Mouse (Mus musculus): ENCODE data around the gene Olfr1500. TPM values are rescaled to one million over a fixed set of nuclear protein-coding genes. Genes with fewer than 3 reads are reported as not detected.

Olfr1500 gene
- polyA plus RNA-seq, 1 experiment from 2014 or later, result not detected

DNA sequence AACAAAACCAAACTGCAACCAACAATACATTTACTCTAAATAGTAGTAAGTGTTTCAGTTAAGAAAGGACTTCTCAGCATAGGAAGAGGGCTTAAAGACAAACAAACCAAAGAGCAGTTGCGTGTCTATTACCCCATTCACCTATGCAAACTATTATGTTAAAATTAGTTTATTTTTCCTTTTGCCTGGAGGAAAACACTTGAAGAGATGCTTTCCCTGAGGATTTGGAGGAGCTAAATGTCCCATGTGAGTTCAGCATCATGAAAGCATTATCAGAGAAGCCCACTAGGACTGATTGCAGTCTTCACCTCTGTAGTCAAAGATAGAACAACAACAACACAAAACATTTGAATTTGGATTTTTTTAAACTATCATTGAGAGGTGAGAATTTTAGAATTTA lies 52.7 kb downstream of the Olfr1500 start, which contains the start of gene Olfr1496:
Olfr1496 (plus strand) TSS at position 301 of the 400 bp plus-strand sequence.
- H3K4me1 ChIP-seq (ENCODE audit: control insufficient read depth, insufficient read depth, low read length), result no peaks in the 10 kb centered on the region
- H3K4me3 ChIP-seq (ENCODE audit: low read length), result no peak within 1 kb of the TSS
- no peak within 1 kb of the TSS for H3K27ac ChIP-seq (ENCODE audit: low read length)
- no peaks in the 10 kb centered on the region for H3K36me3 ChIP-seq (ENCODE audit: control insufficient read depth, insufficient read depth, low read length)
- WGBS, result 88% methylated on average over 1 of the region's 1 CpGs
- H3K9ac ChIP-seq (ENCODE audit: low read depth, low read length), result no peak within 1 kb of the TSS
- no peak for ATAC-seq
- no peaks in the 10 kb centered on the region for H3K27me3 ChIP-seq (replicated peaks; ENCODE audit: control insufficient read depth, insufficient read depth, low read length)
- H3K4me2 ChIP-seq (ENCODE audit: low read depth, low read length), result no peak within 1 kb of the TSS
- H3K9me3 ChIP-seq (ENCODE audit: control insufficient read depth, low read length), result no peaks in the 10 kb centered on the region

Other genes starting within 250 kb of the Olfr1500 start
- not detected in 2 replicates for gene Olfr1484, start 247.0 kb downstream of the Olfr1500 start, polyA plus RNA-seq (2015; fragmentation: Nextera tagmentation; extraction: Ambion mirVana)
- gene Olfr1487, start 213.1 kb downstream of the Olfr1500 start, polyA plus RNA-seq (2015; fragmentation: Nextera tagmentation; extraction: Ambion mirVana), result not detected in 2 replicates
- not detected in 2 replicates for gene Olfr1489, start 198.9 kb downstream of the Olfr1500 start, polyA plus RNA-seq (2015; fragmentation: Nextera tagmentation; extraction: Ambion mirVana)
- not detected in 2 replicates for gene Olfr1490, start 179.4 kb downstream of the Olfr1500 start, polyA plus RNA-seq (2015; fragmentation: Nextera tagmentation; extraction: Ambion mirVana)
- gene Olfr1491, start 133.2 kb downstream of the Olfr1500 start, polyA plus RNA-seq (2015; fragmentation: Nextera tagmentation; extraction: Ambion mirVana), result not detected in 2 replicates
- not detected in 2 replicates for gene Olfr1493-ps1, start 107.2 kb downstream of the Olfr1500 start, polyA plus RNA-seq (2015; fragmentation: Nextera tagmentation; extraction: Ambion mirVana)
- not detected in 2 replicates for gene Olfr1494, start 90.8 kb downstream of the Olfr1500 start, polyA plus RNA-seq (2015; fragmentation: Nextera tagmentation; extraction: Ambion mirVana)
- gene Olfr1495, start 65.9 kb downstream of the Olfr1500 start, polyA plus RNA-seq (2015; fragmentation: Nextera tagmentation; extraction: Ambion mirVana), result not detected in 2 replicates
- not detected in 2 replicates for gene Olfr1496, start 52.6 kb downstream of the Olfr1500 start, polyA plus RNA-seq (2015; fragmentation: Nextera tagmentation; extraction: Ambion mirVana)
- gene Olfr1497, start 32.3 kb downstream of the Olfr1500 start, polyA plus RNA-seq (2015; fragmentation: Nextera tagmentation; extraction: Ambion mirVana), result not detected in 2 replicates
- gene Olfr1499, start 11.0 kb downstream of the Olfr1500 start, polyA plus RNA-seq (2015; fragmentation: Nextera tagmentation; extraction: Ambion mirVana), result not detected in 2 replicates
- not detected in 2 replicates for gene Olfr1501, start 20.2 kb upstream of the Olfr1500 start, polyA plus RNA-seq (2015; fragmentation: Nextera tagmentation; extraction: Ambion mirVana)
- not detected in 2 replicates for gene Olfr1502, start 31.3 kb upstream of the Olfr1500 start, polyA plus RNA-seq (2015; fragmentation: Nextera tagmentation; extraction: Ambion mirVana)
- not detected in 2 replicates for gene Olfr1504, start 67.4 kb upstream of the Olfr1500 start, polyA plus RNA-seq (2015; fragmentation: Nextera tagmentation; extraction: Ambion mirVana)
- not detected in 2 replicates for gene Olfr1505, start 83.0 kb upstream of the Olfr1500 start, polyA plus RNA-seq (2015; fragmentation: Nextera tagmentation; extraction: Ambion mirVana)

Measured in intestine, embryonic 16.5 days (tissue).